Mouse (Mus musculus): Measurements from ENCODE around the gene 1700025F22Rik.

DNA sequence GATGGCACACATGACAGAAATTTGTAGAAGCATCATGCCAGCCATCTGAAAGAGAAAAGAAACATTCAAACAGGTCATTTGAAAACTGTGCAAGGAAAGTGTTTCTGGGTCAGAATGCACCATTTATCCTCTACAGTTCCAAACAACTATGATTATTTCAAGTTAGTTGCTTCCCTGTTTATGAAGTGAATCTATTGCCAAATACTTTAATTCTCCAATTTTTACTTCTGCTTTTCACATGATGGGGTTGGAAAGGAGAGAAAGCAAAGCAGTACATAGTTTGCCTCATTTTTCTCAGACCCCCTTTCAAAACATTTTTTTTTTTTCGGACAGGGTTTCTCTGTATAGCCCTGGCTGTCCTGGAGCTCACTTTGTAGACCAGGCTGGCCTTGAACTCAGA, 63.2 kb downstream of the 1700025F22Rik start:
- TF ChIP-seq CTCF (conservative IDR thresholded peaks at IDR 0.05; ENCODE audit: low read length): no peak
- no peak for TF ChIP-seq POU5F1 (IDR thresholded peaks at IDR 0.05; ENCODE audit: borderline replicate concordance, low read length)
- no peak for TF ChIP-seq NANOG (IDR thresholded peaks at IDR 0.05; ENCODE audit: borderline replicate concordance, low read length)

All from E14TG2a.4 (cell line).